ENCODE assay signal across 35 mouse cellular contexts in the genomic region with DNA sequence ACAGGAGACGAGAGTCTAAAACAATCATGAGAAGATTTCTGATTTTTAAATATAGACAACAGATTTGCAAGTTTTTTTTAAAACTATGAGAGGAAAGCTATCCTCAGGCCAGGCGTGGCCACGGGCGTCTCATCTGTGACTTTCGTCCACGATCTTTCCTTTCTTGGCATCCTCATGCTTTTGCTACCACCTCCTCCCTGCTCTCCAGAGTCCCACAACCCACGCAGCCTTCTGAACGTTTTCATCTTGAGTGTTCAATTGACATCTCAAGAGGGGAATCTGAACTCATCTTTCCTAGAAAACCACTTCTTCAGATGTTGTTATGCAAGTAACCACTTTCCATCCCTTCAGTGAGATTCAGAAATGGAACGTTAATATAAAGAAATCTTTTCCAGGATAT.
"Had no signal": no experiment of that assay in that cellular context is flagged by ENCODE, and none has a peak within 500 bp of the region (broad histone marks: within the 10 kb centered on the region; RNA-seq: fewer than 3 reads in every experiment).

No protein-coding gene starts in this region.

- ATAC-seq: hindbrain, embryonic 16.5 days; hindbrain, postnatal 0 days; inflammation-experienced regulatory T-cells, adult 6 months; intestine, embryonic 15.5 days; intestine, embryonic 16.5 days; intestine, postnatal 0 days had no signal

- H3K27ac ChIP-seq: heart, embryonic 10.5 days; heart, embryonic 13.5 days; heart, embryonic 15.5 days; hindbrain, embryonic 10.5 days; hindbrain, embryonic 12.5 days; hindbrain, embryonic 13.5 days; hindbrain, embryonic 14.5 days; hindbrain, embryonic 15.5 days; hindbrain, postnatal 0 days; intestine, embryonic 15.5 days; kidney, embryonic 15.5 days; kidney, postnatal 0 days; layer of hippocampus, adult 2 months had no signal

- H3K4me1 ChIP-seq: heart, embryonic 13.5 days; heart, embryonic 15.5 days; intestine, embryonic 15.5 days had no signal

- H3K9ac ChIP-seq: heart, embryonic 12.5 days; heart, embryonic 13.5 days; heart, embryonic 15.5 days; hindbrain, embryonic 12.5 days; hindbrain, embryonic 13.5 days; hindbrain, embryonic 14.5 days; hindbrain, embryonic 15.5 days; intestine, embryonic 15.5 days; kidney, embryonic 15.5 days had no signal

- H3K27me3 ChIP-seq: heart, embryonic 12.5 days; hindbrain, embryonic 12.5 days; hindbrain, embryonic 13.5 days; hindbrain, embryonic 15.5 days; intestine, embryonic 15.5 days had no signal

- H3K9me3 ChIP-seq: heart, embryonic 10.5 days; heart, embryonic 12.5 days; heart, embryonic 13.5 days; heart, embryonic 15.5 days; hindbrain, embryonic 10.5 days; hindbrain, embryonic 12.5 days; hindbrain, embryonic 13.5 days; hindbrain, embryonic 15.5 days; intestine, embryonic 15.5 days; kidney, embryonic 15.5 days had no signal

- H3K36me3 ChIP-seq: heart, embryonic 10.5 days; heart, embryonic 12.5 days; heart, embryonic 13.5 days; heart, embryonic 15.5 days; hindbrain, embryonic 10.5 days; hindbrain, embryonic 12.5 days; hindbrain, embryonic 13.5 days; hindbrain, embryonic 15.5 days; intestine, embryonic 15.5 days; kidney, embryonic 15.5 days had no signal

- DNase-seq: heart, postnatal 10 days; heart, postnatal 14 days; heart, postnatal 36 days; heart, postnatal 4 days; kidney, adult 11 months; kidney, adult 18-20 months; kidney, adult 2 months; kidney, adult 8-10 months; kidney, adult 9 months; kidney, postnatal 10 days; kidney, postnatal 14 days; kidney, postnatal 25 days; kidney, postnatal 36 days; kidney, postnatal 4 days; layer of hippocampus, adult 9-11 months; layer of hippocampus, postnatal 36 days had no signal

- H3K4me2 ChIP-seq: heart, embryonic 11.5 days; heart, embryonic 12.5 days; heart, embryonic 13.5 days; heart, embryonic 15.5 days; hindbrain, embryonic 12.5 days; hindbrain, embryonic 13.5 days; hindbrain, embryonic 14.5 days; hindbrain, embryonic 15.5 days; intestine, embryonic 15.5 days; kidney, embryonic 15.5 days had no signal

- H3K4me3 ChIP-seq: heart, embryonic 10.5 days; heart, embryonic 12.5 days; heart, embryonic 13.5 days; heart, embryonic 15.5 days; hindbrain, embryonic 10.5 days; hindbrain, embryonic 12.5 days; hindbrain, embryonic 13.5 days; hindbrain, embryonic 15.5 days; intestine, embryonic 15.5 days; kidney, embryonic 15.5 days; layer of hippocampus, adult 2 months had no signal
